Mouse (Mus musculus) adrenal gland, postnatal 4 days (tissue): ENCODE results near the gene Hk1. TPM values are rescaled to one million over a fixed set of nuclear protein-coding genes. Genes with fewer than 3 reads are reported as not detected.

Experiments
- DNase-seq, 2 experiments: peaks; one replicate each; pipeline ENCODE4 v3.0.0; 2021 to 2022; ENCODE audit warnings: low spot score in 2 of 2, mixed read lengths in 2 of 2
- long read RNA-seq, 2 experiments: library from polyadenylated mRNA; stranded (forward); transcript quantifications; one replicate each; pipeline ENCODE4 v2.0.0; 2021
- total RNA-seq, 2 experiments: library from RNA; stranded (reverse); gene quantifications; 2 replicates each; pipeline ENCODE4 v1.2.3; 2021

Hk1 gene
- total RNA-seq: 10 to 100 TPM; 36.0 to 49.8 TPM
- long read RNA-seq, experiment 1, full-length matches to known transcripts: 13 of 23 reads
- long read RNA-seq, experiment 1, partial matches to known transcripts: 5 of 23 reads
- long read RNA-seq, experiment 1, other reads (novel, unspliced or antisense): 5 of 23 reads
- long read RNA-seq, experiment 2, full-length matches to known transcripts: 113 of 143 reads
- long read RNA-seq, experiment 2, partial matches to known transcripts: 10 of 143 reads
- long read RNA-seq, experiment 2, other reads (novel, unspliced or antisense): 20 of 143 reads

DNA sequence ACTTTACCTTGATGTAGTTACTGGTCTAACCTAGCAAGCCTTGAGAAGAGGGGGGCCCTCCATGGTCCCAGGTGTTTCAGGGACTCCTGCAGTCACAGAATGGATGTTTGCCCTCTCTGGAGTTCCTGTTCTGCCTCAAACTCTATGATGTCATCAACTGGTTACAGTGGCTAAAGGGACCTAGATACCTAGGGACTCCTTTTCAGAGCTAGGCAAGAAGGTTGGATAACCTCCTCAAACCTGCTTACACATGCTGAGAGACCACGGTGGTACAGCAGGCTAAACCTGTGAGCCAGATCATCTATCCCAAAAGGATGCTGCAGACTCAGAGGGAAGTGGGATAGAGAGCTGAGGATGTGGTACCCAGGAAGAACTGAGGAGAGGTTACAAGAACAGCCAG lies at the start of gene Hk1:
Gene Hk1 (minus strand): TSS at position 101 of the 400 bp plus-strand sequence.
- DNase-seq: no peak

DNA sequence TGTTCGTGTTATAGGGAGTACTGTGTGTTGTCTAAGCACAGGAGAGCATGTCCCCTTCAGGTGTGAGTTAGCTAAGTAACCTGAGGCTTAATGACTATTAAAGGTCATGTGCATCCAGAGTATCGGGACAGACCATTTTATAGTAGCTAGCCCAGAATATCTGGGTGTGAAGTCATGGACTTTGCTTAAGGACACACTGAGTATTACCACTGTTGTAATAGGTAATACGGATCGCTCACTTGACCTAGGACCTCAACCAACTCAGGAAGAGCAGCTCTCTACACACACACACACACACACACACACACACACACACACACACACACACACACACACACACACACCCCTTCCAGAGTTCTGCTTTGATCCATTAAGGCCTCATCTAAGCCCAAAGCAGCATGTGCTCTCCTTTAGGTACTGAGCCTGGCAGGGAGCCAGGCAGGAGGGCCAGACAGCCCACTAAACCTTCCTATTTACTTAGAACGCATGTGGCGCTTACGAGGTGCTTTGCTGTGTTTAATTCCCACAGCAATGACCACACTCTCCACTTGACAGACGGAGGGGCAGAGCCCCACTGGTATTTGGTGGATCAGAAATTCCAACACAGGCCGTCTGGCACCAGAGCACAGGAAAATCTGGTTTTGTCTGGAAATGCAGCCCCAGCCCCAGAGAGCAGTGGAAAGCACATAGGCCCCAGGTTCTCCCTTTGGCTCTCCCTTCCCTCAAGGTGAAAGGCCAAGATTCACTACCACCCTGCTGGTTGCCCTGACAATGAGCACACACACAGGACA lies 45.6 kb upstream of the Hk1 start:
- DNase-seq: no peak

DNA sequence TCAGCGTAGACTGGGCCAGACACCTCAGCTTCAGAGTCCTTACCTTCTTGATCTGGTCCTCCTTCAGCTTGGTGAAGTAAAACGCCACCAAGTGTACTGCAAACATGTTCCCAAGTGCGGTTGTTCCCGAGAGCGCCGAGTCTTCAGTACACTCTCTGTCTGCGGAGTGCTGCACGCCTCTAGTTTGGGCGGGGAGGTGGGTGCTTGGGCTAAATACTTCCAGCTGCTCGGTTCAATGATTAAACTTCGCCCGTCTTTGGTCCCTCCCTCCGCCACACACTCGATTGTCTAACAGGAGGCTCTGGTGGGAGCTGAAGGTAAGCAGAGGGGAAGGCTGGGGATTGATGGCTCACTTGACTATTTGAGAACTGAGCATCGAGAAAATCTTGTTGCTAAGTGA lies 42.5 kb upstream of the Hk1 start, which contains the start of gene Hkdc1:
Gene Hkdc1 (minus strand): TSS at position 237 of the 400 bp plus-strand sequence.
- DNase-seq: no peak

DNA sequence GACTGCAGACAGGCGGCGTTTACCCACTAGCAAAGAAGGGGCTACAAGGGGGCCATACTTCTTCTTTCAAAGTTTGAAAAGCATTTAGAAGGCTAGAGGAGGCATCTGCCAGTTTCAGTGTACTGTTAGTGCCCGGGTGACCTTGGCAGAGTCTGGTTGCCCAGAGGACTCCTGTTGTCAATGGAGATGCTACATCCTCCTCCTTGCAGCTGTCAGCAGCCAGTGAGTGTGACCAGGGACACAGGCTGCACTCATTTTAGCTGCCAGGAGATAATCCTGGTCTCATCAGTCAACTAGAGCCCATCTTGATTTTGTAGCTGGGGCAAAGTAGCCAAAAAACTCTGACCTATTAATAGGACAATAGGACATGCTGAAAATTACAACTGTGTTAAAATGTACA lies 41.4 kb upstream of the Hk1 start:
- DNase-seq: no peak

DNA sequence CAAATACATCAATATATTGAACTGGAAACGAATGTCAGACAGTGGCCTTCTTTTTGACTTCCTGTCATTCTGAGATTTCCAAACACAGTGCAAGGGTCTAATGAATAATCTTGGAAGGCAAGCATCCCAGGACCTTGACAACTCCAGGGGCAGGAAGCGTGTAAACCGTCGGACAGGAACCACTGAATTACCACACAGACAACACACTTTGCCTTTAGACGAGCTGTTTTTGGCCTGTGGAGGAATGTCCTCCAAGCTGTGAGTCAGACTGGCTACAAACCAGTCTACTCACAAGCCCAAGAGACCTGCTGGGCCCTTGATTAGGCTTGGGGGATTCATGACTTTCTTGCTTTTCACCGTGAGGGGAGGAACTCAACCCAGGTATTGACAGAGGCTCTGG lies 40.7 kb upstream of the Hk1 start:
- DNase-seq: no peak

DNA sequence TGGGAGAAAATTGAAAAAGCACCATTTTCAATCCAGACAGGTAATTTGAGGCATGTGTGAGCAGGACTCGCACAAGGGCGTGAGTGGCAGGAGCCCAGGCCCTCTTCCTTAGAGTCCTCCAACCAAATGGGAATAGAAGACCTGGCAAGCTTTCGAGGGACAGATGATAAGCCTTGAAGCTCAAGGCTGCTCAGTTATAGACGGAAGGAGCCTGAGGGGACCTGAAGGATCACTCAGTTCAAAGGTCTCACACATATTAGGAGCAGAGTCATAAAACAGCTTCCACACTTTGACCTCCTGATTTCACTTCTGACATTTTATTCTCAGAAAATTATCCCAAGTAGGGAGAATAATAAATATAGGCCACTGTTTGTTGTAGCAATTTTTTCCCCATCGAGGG lies 39.7 kb upstream of the Hk1 start:
- DNase-seq: no peak

DNA sequence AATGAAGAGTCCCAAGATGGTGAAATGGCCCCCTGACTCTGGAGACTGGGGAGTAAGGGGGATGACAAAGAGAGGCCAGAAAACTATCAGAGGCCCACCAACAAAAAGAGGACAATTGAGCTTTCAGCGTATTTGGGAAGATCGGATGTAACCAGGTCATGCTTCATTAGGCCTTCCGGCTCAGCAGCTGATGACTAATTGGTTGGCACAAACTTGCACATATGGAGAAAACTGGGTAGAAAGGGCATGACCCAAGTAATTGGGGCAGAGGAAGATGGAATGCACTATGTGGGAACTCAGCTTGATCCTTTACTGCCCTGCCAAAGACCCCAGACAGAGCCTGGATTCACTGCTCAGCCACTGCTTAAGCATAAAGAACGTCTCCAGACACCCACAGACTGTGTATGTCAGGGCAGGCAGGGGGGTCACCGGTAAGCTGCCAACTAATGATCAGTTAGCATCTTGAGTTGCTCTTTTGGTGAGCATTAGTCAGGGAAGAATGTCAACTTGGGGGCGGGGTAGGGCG lies 39.2 kb upstream of the Hk1 start:
- DNase-seq: no peak

DNA sequence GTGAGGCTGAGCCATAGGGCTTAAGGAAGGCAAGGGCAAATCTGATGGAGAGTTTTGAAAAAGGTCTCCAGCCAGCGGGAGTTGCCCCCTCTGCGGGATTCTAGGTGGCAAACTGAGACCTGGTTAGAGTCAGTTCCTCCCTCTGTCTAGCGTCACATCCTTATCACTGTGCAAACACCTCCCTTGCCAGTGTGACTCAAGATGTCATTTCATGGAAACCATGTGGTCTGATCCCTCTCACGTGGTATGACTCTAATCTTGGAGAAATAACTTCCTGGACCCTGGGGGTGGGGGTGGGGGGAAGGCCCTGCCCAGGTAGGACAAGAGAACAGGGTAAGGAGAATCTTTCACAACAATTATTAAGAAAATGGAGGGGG lies 33.9 kb upstream of the Hk1 start:
- no peak for DNase-seq

DNA sequence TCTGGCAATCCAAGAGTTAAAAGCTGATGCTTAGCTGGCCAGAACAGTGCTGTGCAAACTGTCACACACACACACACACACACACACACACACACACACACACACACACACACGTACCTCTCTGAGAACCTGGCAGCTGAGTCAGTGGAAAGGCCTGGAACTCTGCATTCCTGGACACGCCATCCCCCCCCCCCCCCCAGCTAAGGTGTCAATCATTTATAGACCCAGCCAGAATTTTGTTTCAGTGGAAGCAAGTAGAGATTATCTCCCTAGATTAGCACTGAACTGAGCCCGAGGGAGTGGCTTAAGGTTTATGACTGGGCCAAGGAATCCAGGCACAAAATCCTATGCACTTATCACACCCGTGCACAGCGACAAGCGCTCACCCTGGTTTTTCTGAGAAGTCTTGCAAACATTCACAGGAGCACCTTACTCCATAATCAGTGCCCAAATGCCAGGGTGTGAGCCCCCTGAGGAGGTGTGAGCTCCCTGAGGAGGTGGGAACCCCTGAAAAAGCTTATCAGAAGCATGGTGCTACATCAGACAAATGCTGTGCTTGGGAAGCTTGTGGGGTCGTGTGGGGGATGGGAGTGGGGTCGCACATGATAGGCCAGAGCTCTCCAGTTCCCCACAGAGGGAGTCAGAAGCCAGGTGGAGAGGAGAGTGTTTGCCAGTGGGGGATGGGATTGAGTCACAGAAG lies 33.3 kb upstream of the Hk1 start:
- no peak for DNase-seq

DNA sequence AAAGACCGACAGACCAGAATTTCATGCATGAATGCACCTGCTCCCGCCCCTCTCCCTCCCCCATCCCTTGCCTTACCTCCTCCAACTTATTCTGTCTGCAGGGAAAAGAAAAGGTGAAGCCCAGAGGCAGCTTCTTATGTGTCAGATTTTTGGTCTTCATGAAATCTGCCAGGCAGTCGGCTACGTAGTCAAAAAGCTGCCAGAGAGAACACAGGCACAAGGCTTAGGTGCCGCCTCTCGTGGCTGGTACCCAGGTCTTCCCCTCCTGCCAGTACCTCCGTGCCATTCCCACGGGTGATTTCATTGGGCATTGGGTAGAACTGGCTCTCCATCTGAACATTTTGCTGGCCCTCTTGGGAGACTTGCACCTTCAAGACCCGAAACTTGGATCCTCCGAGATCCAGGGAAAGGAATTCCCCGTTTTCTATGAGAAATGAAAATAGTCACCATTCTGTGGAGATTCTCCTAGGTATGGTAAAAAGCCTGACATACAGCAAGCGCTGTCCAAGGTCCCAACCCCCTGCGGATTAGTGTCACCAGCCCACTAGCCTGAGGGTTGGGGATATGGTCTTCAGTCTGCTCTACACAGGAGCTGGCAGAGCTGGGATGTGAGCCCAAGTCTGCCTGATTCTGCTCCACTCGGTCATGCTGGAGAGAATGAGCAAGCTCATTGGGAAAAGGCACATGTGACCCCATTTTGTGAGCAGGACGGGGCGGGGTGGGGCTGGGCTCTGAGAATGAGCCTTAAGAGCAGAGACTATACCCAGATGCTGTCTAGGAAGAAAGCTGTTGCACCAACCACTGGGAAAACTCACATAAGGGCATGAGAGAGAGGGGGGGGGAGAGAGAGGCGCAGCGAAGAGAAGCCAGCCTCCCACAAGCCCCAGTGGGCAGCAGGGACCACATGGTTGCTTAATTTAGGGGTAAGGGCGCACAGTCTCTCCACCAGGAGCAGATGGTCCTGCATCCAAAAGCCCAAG lies 32.0 kb upstream of the Hk1 start:
- DNase-seq: no peak

DNA sequence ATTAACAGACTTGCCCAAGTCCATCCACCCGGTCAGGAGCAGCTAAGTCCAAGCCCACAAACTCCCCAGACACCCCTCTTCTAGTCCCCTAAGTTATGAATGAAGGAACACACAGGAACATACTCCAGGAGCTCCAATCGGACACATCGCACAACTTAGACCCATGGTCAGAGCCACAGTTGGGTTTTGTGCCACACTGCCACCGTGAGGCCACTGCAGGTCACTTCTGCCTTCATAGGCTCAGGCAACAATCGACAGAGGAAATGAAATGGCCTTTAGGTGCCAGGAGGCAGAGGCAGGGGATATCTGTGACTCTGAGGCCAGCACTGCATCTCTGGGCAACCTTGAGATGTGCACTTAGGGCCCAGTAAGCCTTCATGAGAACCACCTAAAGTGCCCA lies 31.2 kb upstream of the Hk1 start:
- DNase-seq: peak; percentile 18 to 23

DNA sequence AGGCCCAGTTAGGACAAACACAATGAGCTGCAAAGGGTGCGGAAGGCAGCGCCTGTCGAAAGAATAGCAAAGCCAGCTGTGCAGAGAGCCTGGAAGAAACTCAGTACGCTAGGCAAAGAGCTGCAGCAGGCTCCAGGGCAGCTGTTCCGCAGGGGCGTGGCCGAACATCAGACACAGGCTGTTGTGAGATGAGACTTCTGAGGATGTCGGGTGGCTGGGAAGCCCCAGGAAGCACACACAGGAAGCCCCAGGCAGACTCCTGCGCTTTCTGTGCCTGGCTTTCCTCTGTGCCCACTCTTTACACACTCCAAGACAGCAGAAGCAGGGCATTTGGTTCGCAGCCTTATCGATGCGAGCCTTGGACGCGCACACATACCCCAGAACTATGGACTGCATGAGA lies 25.2 kb upstream of the Hk1 start:
- DNase-seq: no peak

DNA sequence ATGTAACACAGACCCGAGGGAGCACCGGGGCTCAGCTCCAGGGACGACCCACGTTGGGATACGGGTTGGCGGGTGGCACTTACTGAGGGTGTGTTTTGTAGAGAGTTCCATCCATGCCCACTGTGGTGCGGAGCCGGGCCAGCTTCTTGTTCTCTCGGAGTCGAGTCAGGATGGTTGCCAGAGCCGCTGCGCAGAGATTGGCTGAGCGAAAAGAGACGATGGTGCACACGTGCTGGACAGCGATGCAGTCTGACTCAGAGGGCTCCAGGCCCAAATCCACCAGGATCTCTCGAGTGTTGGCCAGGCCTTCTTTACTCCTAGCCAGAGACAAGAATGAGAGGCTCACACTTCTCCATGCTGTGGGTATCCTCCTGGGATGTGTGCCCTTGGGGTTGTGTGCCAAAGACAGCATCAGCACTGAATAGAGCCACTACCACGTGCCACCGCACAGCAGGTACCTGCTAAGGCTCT lies 22.0 kb upstream of the Hk1 start:
- DNase-seq: no peak

DNA sequence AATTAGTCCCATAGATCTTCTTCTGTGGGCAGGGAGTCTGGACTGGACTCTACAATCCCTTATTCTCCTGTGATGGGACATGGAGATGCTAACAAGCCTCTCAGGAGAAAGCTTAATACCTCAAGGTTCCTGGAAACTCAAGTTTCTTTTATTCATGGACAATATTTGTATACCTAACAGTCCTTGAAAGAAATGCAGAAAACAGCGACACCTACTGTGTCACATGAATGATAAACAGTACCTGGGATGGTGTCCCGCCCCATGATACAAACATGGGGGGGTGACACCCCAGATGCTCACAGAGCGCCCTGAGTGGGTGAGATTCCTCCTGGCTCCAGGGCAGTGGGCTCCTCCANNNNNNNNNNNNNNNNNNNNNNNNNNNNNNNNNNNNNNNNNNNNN lies 3.3 kb upstream of the Hk1 start:
- DNase-seq: no peak

DNA sequence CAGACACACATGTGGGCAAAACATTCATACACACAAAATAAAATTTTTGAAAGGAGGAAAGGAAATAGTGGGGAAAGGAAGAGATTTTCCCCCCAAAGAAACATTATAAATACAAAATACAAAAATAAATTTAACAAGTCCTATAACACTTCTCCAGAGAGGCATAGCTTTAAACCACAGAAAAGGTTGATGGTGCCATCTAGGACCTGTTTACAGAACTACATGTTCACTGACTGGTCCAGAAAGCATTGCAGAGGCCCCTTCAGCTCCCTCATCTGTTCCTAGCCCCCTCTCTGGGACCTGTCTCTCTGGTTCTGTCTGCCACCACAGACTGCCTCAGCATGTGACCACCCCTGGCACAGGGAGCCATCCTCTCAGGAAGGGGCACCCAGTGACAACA lies 1.2 kb upstream of the Hk1 start:
- DNase-seq: no peak

DNA sequence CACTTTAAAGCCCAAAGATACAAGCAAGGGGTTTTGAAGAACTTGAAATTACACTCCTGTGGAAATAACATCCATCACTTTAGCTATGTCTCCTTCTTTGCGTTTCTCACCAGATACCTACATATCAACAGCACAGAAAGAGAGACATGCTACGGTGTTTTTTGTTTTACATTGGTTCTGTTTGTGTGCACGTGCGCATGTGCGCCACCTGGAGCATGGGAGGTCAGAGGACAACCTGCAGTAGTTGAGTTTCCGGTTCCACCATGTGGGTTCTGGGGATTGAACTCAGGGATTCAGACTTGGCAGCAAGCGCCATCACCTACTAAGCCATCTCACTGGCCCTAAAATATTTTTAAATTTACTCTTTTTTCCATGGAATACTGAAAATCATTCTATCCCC lies 20.9 kb downstream of the Hk1 start:
- no peak for DNase-seq

DNA sequence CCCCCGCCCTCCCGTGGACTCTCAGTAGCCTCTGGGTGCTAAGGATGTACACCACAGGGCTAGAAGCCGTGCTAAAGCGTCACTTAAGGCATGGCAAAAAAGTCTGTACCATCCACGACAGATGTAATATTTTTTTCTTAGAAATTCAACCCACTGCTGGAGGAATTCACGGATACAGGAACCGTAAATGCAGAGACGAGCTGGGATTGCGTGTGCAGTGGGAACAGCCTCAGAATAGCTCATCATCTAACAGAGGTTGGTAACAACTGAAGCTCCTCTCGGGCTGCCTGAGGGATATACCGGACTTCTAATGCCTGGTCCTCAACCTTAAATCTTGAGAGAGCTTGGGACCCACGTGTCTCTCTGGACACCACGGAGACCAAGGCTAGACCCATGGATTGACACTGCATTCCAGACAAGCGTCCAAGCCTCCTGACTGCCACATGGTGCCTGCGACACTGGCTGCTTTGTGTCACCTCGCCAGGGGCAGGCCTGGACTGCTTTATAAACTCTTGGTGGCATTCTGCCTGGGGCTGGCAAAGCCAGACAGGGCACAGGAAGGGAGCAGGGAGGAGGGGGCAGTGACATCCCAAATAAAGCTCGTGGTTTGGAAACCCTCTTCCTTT lies 23.5 kb downstream of the Hk1 start:
- DNase-seq: no peak

DNA sequence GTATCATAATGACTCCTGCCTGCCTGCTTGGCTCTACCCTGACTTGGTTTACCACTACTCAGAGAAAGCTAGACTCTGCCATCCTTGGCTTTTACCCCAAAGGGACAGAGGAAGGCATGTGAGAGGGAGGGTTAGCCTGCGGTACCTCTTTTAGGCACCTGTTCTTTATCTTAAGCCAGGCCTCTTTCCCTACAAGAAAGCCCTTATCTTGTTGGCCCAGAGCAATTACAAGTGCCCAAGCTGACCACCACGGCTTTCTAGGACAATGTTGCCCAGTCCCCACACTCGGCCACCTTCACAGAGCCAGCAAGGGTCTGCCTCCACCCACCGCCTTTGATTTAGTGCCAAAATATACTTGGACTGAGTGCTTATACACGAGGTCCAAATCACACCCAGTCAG lies 34.6 kb downstream of the Hk1 start:
- DNase-seq: no peak

DNA sequence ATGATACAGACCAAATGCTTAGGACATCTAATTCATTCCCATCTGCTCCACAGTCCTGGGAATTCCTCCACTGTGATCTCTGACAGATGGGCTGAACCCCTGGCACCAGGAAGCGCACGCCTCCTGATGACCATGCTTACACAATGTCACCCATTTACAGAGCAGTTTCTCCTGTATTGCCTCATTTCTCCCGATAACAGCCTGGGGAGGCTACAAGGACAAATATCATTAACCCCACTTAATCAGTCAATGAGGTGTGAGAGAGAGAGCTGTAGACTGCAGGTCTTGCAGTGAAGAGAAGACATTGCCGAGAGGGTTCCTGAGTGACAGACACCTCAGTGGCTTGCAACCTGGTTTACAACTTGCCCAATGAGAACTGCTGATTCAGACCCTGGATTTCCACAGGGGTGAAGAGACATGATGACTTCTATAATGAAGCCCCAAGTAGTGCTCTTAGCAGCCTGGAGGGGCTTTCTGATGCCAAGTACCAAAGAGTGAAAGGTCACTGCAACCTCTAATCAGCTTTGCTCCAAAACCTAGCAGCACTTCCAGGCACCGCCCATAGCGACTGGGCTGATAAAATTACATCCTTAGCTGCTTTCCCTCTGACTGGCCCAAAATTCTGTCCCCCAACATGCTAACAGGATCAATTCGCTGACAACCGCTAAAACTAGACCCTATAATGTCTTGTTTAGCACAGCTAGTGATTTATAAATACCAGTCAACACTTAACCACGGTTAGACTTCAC lies 35.5 kb downstream of the Hk1 start:
- no peak for DNase-seq
